Mouse (Mus musculus) heart, postnatal 0 days (tissue): ENCODE data around the gene Capg. TPM values are rescaled to one million over a fixed set of nuclear protein-coding genes. Genes with fewer than 3 reads are reported as not detected.

ENCODE experiments used
- ATAC-seq: fragments of 200-750 bp; cut with Nextera tagmentation; 2 replicates; pipeline ENCODE4 v1.8.0; 2017; ENCODE audit warnings: low read depth, moderate number of reproducible peaks, moderate library complexity; ENCODE audit not compliant: insufficient read depth
- DNase-seq: peaks from one replicate; pipeline ENCODE4 v3.0.0-alpha.2; 2016; ENCODE audit warnings: low spot score
- H3K27ac ChIP-seq: fragments of 300-500 bp; sonication (generic); 2 replicates; pipeline ENCODE4 v1.5.1; 2014; ENCODE audit warnings: low read depth, mild to moderate bottlenecking
- H3K27me3 ChIP-seq: fragments of 300-500 bp; sonication (generic); 2 replicates; pipeline ENCODE4 v1.6.1; 2014; ENCODE audit warnings: low read length, mixed read lengths; ENCODE audit not compliant: control insufficient read depth, insufficient read depth
- H3K36me3 ChIP-seq: fragments of 300-500 bp; sonication (generic); replicated peaks from 2 replicates; pipeline ENCODE4 v1.6.1; 2014; ENCODE audit warnings: low read length, mixed read lengths; ENCODE audit not compliant: control insufficient read depth, insufficient read depth
- H3K4me1 ChIP-seq: fragments of 300-500 bp; sonication (generic); 2 replicates; pipeline ENCODE4 v1.6.1; 2014; ENCODE audit warnings: antibody characterized with exemption; ENCODE audit not compliant: control insufficient read depth, insufficient read depth
- H3K4me2 ChIP-seq: fragments of 300-500 bp; sonication (generic); 2 replicates; pipeline ENCODE4 v1.6.1; 2014; ENCODE audit warnings: low read depth, mild to moderate bottlenecking, low read length, moderate library complexity
- H3K4me3 ChIP-seq: fragments of 300-500 bp; sonication (generic); 2 replicates; pipeline ENCODE4 v1.5.1; 2014; ENCODE audit warnings: low read depth, low read length
- H3K9ac ChIP-seq: fragments of 300-500 bp; sonication (generic); replicated peaks from 2 replicates; pipeline ENCODE4 v1.6.1; 2014; ENCODE audit warnings: low read depth, low read length, mixed read lengths
- H3K9me3 ChIP-seq: fragments of 300-500 bp; sonication (generic); replicated peaks from 2 replicates; pipeline ENCODE4 v1.6.1; 2016; ENCODE audit warnings: low read length; ENCODE audit not compliant: control insufficient read depth
- CTCF ChIP-seq: IDR thresholded peaks from 2 replicates; pipeline ENCODE4 v1.5.1; 2016; ENCODE audit warnings: antibody characterized with exemption, control low read depth, low read depth
- EP300 ChIP-seq: IDR thresholded peaks from 2 replicates; pipeline ENCODE4 v1.6.1; 2016; ENCODE audit warnings: antibody characterized with exemption, low read depth
- WGBS: fragments of 180-500 bp; shearing (Covaris S2); extraction: QIAGEN DNeasy Blood & Tissue Kit; methylation state at CpG from one replicate; pipeline ENCODE4 v1.1.7; 2014; 5-methylcytosine and 5-hydroxymethylcytosine counted together
- polyA plus RNA-seq: library from polyadenylated mRNA; unstranded; fragments of >200 nt; fragmentation: Nextera tagmentation; extraction: Ambion mirVana; gene quantifications from 2 replicates; pipeline ENCODE4 v1.2.1, GENCODE M21; 2015
- total RNA-seq: library from RNA; depleted of rRNA; stranded (reverse); fragments of >200 nt; gene quantifications from 2 replicates; pipeline ENCODE4 v1.2.3, GENCODE M21; 2014; ENCODE audit warnings: low replicate concordance

Gene Capg
- total and polyA plus RNA-seq, 2 experiments from 2014 or later: 25.9 to 53.6 TPM

DNA sequence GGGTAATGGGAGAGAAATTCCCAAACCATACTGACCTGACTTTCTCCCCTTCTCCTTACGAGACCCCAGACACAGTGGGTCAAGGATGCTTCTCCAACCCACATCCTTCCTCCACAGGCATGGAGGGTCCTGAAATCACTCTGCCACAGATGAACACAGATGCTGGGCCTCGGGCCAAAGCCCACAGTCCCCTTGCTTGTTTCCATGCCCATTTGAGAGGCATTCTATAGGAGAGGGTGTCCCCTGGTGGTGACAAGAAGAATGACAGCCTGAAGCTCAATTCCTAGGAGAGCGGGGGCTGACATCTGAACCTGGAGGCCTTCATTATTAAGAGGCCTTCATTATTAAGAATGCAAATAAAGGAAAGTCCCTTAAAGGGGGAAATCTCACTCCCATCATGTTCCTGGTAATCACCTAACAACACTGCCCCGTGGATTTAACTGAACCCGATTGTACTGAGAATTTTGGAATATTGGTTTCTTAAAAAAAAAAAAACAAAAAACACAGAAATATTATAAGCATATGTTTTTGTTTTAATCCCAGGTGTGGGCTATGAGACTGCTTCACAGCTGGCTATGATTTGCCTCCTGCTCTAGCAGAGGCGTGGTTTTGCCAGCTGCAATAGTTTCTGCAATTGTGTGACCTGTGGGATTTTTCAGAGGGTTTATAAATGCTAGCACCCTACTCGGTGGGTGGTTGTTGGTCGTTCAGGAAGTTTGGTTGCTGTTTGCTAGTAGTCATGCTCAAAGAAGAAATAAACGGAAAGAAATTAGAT, 10.0 kb upstream of the Capg start:
- H3K9ac ChIP-seq: no peak overlapping the region
- no peaks in the 10 kb centered on the region for H3K27me3 ChIP-seq
- no peak overlapping the region for H3K27ac ChIP-seq
- no peaks in the 10 kb centered on the region for H3K36me3 ChIP-seq
- H3K9me3 ChIP-seq: no peaks in the 10 kb centered on the region
- TF ChIP-seq EP300 (no peak), CTCF (peak; percentile 98)
- H3K4me3 ChIP-seq: no peak overlapping the region
- WGBS: 41% methylated on average over 9 of the region's 9 CpGs
- peak; percentile 78 for DNase-seq
- no peak overlapping the region for H3K4me2 ChIP-seq
- H3K4me1 ChIP-seq: peaks cover 6% of the 10 kb centered on the region; the same call in 1 of the 2 replicates
- ATAC-seq: peak; percentile 10; the same call in 1 of the 2 replicates

DNA sequence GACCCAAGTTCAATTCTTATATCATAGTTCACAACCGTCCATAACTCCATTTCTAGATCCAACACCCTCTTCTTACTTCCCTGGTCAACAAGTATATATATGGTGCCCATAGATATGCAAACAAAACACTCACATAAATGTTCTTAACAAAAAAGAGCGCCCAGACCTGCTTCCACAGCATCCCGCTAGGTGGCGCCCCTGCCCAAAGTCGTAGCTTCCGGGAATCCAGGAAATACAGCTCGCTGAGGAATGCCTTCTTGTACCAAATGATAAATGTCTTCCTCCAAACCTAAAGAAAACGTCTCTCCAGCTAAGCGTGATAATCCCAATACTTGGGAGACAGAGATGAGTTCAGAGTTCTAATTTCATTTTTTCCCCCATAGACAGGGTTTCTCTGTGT, 9.0 kb upstream of the Capg start:
- Histone ChIP-seq H3K4me2 (peak overlapping the region; percentile 50), H3K4me1 (peaks cover 6% of the 10 kb centered on the region; the same call in 1 of the 2 replicates), H3K27me3 (no peaks in the 10 kb centered on the region), H3K36me3 (no peaks in the 10 kb centered on the region), H3K9ac (no peak overlapping the region), H3K4me3 (peak overlapping the region; percentile 10; the same call in 1 of the 2 replicates), H3K9me3 (no peaks in the 10 kb centered on the region), H3K27ac (no peak overlapping the region)
- DNase-seq (peak; percentile 77), ATAC-seq (no peak)
- 4% methylated on average over 9 of the region's 9 CpGs for WGBS
- TF ChIP-seq CTCF: peak; percentile 90
- TF ChIP-seq EP300: no peak

DNA sequence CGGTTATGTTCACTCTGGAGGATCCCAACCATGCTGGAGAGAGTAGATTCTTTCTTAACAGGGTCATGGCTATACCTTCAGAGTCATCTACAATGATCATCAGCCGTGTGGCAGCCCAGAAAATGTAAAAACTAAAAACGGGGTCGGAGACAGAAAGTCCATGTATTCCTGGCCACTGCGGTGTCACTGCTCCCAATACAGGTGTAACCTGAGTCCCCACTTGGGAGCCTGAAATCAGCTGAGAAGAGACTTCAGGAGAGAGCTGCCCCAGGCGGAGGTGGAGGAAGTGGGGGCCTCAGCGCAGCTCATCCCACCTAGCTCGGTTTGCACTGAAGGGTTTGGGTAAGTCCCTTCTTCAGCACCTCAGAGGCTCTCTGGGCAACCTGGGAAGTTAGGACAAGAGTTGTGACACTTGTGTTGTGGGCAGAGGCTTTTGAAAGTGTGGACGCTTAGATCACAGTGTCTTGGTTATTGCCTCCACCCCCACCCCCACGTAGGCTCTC, 6.1 kb upstream of the Capg start:
- no peak for ATAC-seq
- 51% methylated on average over 10 of the region's 10 CpGs for WGBS

DNA sequence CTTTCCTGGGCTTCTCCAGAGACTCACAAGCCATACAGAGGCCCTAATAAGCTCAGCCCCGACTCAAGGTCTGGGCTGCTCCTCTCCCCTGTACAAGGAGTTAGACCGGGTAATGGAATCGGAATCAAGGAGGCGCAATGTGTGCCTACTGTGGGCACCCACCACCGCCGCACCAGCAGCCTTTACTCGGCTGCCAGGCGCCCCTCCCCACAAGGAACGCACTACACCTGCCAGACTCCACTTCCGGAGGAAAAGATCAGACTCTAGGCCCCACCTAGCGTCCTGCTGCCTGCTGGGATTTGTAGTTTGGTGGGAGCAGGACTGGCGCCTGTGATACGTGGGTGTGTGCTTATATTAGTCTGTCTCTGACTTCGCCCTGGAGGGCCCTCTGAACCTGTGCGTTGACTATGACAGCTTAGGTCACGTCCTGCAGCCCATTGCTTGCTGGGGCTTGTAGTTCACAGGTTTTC, 5.6 kb upstream of the Capg start:
- Histone ChIP-seq H3K4me1 (no peaks in the 10 kb centered on the region; the same call in 1 of the 2 replicates), H3K9me3 (no peaks in the 10 kb centered on the region), H3K27ac (peak overlapping the region; percentile 40), H3K36me3 (no peaks in the 10 kb centered on the region), H3K9ac (peak overlapping the region; percentile 46), H3K4me2 (peak overlapping the region; percentile 73), H3K27me3 (no peaks in the 10 kb centered on the region), H3K4me3 (peak overlapping the region; percentile 55)
- WGBS: 1% methylated on average over 16 of the region's 16 CpGs
- peak; percentile 96 for ATAC-seq
- no peak for TF ChIP-seq EP300
- TF ChIP-seq CTCF: peak; percentile 10; the same call in 1 of the 2 replicates
- peak; percentile 94 for DNase-seq

More for the DNA sequence above, 6.1 kb upstream of the Capg start:
- H3K27me3 ChIP-seq: no peaks in the 10 kb centered on the region
- H3K9me3 ChIP-seq: no peaks in the 10 kb centered on the region
- peak overlapping the region; percentile 55 for H3K4me3 ChIP-seq
- H3K27ac ChIP-seq: peak overlapping the region; percentile 40
- no peak for TF ChIP-seq EP300
- TF ChIP-seq CTCF: no peak
- peak overlapping the region; percentile 46 for H3K9ac ChIP-seq
- DNase-seq: no peak
- no peaks in the 10 kb centered on the region for H3K36me3 ChIP-seq
- H3K4me2 ChIP-seq: peak overlapping the region; percentile 73
- H3K4me1 ChIP-seq: no peaks in the 10 kb centered on the region; the same call in 1 of the 2 replicates

DNA sequence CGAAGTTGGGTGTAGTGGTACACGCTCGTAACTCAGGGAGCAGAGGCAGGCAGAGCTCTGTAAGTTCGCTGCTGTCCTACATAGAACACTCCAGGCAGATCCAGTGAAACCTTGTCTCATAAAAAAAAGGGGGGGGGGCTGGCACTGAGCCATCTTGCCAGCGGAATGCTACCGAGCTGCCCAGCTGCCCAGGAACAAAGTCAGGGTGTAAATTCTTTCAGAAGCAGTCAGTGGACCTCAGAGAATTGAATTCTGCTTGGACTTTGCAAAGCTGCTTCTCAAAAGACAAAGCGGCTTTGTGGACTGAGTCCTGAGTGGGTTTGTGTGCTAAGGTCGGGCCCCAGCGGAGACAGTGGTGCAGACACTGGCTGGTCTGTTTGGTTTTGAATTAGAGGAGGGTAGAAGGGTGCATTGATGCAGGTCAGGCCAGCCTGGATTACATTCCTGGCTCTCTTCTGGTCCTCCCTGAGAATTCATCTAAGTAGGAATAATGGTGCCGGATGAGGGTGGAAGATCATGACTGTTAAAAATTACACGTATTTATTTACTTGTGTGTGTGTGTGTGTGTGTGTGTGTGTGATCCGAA, 833 bp upstream of the Capg start:
- ATAC-seq (no peak), DNase-seq (no peak)
- Histone ChIP-seq H3K4me2 (no peak overlapping the region), H3K9me3 (no peaks in the 10 kb centered on the region), H3K36me3 (no peaks in the 10 kb centered on the region), H3K4me1 (peaks cover 10% of the 10 kb centered on the region), H3K4me3 (no peak overlapping the region), H3K27me3 (no peaks in the 10 kb centered on the region), H3K27ac (no peak overlapping the region), H3K9ac (no peak overlapping the region)
- TF ChIP-seq CTCF: no peak
- WGBS: 76% methylated on average over 12 of the region's 12 CpGs
